9 mouse cellular contexts compared by ENCODE assay signal in the genomic region with DNA sequence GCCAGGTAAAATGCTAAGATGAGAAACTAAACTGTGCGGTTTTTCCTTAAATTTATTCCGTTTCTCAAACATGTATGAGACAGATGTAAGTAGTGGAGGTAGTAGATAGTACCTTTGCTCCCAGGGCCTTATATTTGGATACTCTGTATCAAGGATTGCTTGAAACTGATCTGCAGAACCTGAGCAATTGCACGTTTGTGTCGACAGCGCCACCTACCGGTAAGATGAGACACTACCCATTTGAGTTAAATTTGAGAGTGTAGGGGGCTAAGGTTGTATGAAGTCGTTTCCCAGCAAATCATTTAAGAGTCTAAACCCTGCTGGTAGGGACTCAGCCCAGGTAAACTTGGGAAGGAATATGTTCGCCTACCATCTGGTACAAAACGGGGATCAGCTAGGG. TPM values are rescaled to one million over a fixed set of nuclear protein-coding genes. Genes with fewer than 3 reads are reported as not detected.
DNase-seq lines count a peak whose midpoint lies in the region; ATAC-seq and TF ChIP-seq lines count a peak whose summit lies in the region.
"Had no signal": no experiment of that assay in that cellular context is flagged by ENCODE, and none has a peak within 500 bp of the region (broad histone marks: within the 10 kb centered on the region; RNA-seq: fewer than 3 reads in every experiment).

No protein-coding gene starts in this region.

- DNase-seq in gastrocnemius, adult 2 months, result peak; percentile 71
- no peak for DNase-seq in gastrocnemius, adult 8-10 months (ENCODE audit: low spot score in 2 of 2)
- DNase-seq in MEL (ENCODE audit: low read depth, low spot score), result peak; percentile 87
- peak; percentile 75 to 79 for DNase-seq in cerebellum, postnatal 36 days
- DNase-seq in heart, postnatal 0 days (ENCODE audit: low spot score), result no peak
- DNase-seq in layer of hippocampus, adult 18-20 months (ENCODE audit: low spot score in 2 of 2), result peak; percentile 50 to 80
- peak; percentile 78 for DNase-seq in lung, postnatal 0 days (ENCODE audit: low spot score)
- DNase-seq in splenic B cell, adult 2 months (ENCODE audit: low read depth, low spot score), result peak; percentile 83

- TF ChIP-seq RAD21 in MEL (IDR thresholded peaks at IDR 0.05; ENCODE audit: low read depth, low read length), result peak; percentile 90

- no peak for TF ChIP-seq EP300 in MEL (IDR thresholded peaks at IDR 0.05; ENCODE audit: low read depth in 1 of 2, low read length in 2 of 2)
- TF ChIP-seq EP300 in heart, postnatal 0 days (IDR thresholded peaks at IDR 0.05; ENCODE audit: low read depth), result no peak
- no peak for TF ChIP-seq EP300 in lung, postnatal 0 days (IDR thresholded peaks at IDR 0.05)

- no peak overlapping the region for H3K27ac ChIP-seq in gastrocnemius, adult 2 months
- no peak overlapping the region for H3K27ac ChIP-seq in MEL (ENCODE audit: control insufficient read depth, low read depth, low read length)
- H3K27ac ChIP-seq in heart, postnatal 0 days (ENCODE audit: low read depth), result no peak overlapping the region
- H3K27ac ChIP-seq in lung, postnatal 0 days (ENCODE audit: low read length), result no peak overlapping the region

- intact Hi-C loops in gastrocnemius, adult 2 months (cut with DNase I), result loop anchor here (1.0 to 2.0 kb wide), 2 partner anchors 51 to 177 kb away; no protein-coding TSS in a partner anchor

- no peak overlapping the region for H3K4me2 ChIP-seq in heart, postnatal 0 days (ENCODE audit: low read depth, low read length)
- no peak overlapping the region for H3K4me2 ChIP-seq in lung, postnatal 0 days (replicated peaks; ENCODE audit: low read depth, low read length)

- H3K27me3 ChIP-seq in MEL (ENCODE audit: control insufficient read depth in 1 of 2, insufficient read depth in 2 of 2, low read length in 2 of 2), result no peaks in the 10 kb centered on the region
- no peaks in the 10 kb centered on the region for H3K27me3 ChIP-seq in heart, postnatal 0 days (ENCODE audit: control insufficient read depth, insufficient read depth, low read length)
- H3K27me3 ChIP-seq in lung, postnatal 0 days (replicated peaks; ENCODE audit: insufficient read depth, low read length), result no peaks in the 10 kb centered on the region
- H3K27me3 ChIP-seq in splenic B cell, adult 2 months (ENCODE audit: control insufficient read depth, insufficient read depth, low read length, poor library complexity, severe bottlenecking), result no peaks in the 10 kb centered on the region; the same call in 1 of the 2 replicates

- H3K36me3 ChIP-seq in MEL (ENCODE audit: control insufficient read depth in 1 of 2, insufficient read depth in 2 of 2, low read length in 2 of 2), result no peaks in the 10 kb centered on the region
- H3K36me3 ChIP-seq in heart, postnatal 0 days (replicated peaks; ENCODE audit: control insufficient read depth, insufficient read depth, low read length), result no peaks in the 10 kb centered on the region
- no peaks in the 10 kb centered on the region for H3K36me3 ChIP-seq in lung, postnatal 0 days (ENCODE audit: insufficient read depth, low read length)
- H3K36me3 ChIP-seq in splenic B cell, adult 2 months (ENCODE audit: control insufficient read depth, insufficient read depth, low read length, poor library complexity, severe bottlenecking), result no peaks in the 10 kb centered on the region

- no peak; the same call in 1 of the 2 replicates for ATAC-seq in heart, postnatal 0 days (ENCODE audit: insufficient read depth, low read depth)
- ATAC-seq in lung, postnatal 0 days, result peak; percentile 44; the same call in 1 of the 2 replicates

- no peak for TF ChIP-seq POLR2A in MEL (IDR thresholded peaks at IDR 0.05; ENCODE audit: control insufficient read depth in 1 of 2, insufficient read depth in 1 of 2, low read depth in 1 of 2, low read length in 2 of 2, poor library complexity in 1 of 2)

- H3K9me3 ChIP-seq in MEL (replicated peaks; ENCODE audit: insufficient read depth, low read length), result no peaks in the 10 kb centered on the region
- no peaks in the 10 kb centered on the region for H3K9me3 ChIP-seq in heart, postnatal 0 days (replicated peaks; ENCODE audit: control insufficient read depth, low read length)
- H3K9me3 ChIP-seq in lung, postnatal 0 days (ENCODE audit: low read length), result no peaks in the 10 kb centered on the region

- WGBS in heart, postnatal 0 days, result 3% methylated on average over 9 of the region's 9 CpGs
- 4% methylated on average over 9 of the region's 9 CpGs for WGBS in lung, postnatal 0 days

- no peaks in the 10 kb centered on the region; a peak in 1 of 4 replicates for H3K4me1 ChIP-seq in MEL (ENCODE audit: control insufficient read depth in 1 of 2, insufficient read depth in 2 of 2, low read length in 2 of 2)
- no peaks in the 10 kb centered on the region for H3K4me1 ChIP-seq in heart, postnatal 0 days (ENCODE audit: control insufficient read depth, insufficient read depth)
- no peaks in the 10 kb centered on the region for H3K4me1 ChIP-seq in lung, postnatal 0 days (ENCODE audit: insufficient read depth, low read depth, low read length)

- no peaks in the 10 kb centered on the region for H3K79me2 ChIP-seq in MEL (ENCODE audit: control insufficient read depth, insufficient read depth, low read length, poor library complexity)

- H3K4me3 ChIP-seq in gastrocnemius, adult 2 months, result no peak overlapping the region
- peak overlapping the region; percentile 27 to 30; a peak in 3 of 4 replicates for H3K4me3 ChIP-seq in MEL (ENCODE audit: control insufficient read depth in 1 of 2, insufficient read depth in 1 of 2, low read depth in 2 of 2, low read length in 2 of 2)
- H3K4me3 ChIP-seq in heart, postnatal 0 days (ENCODE audit: low read depth, low read length), result no peak overlapping the region
- no peak overlapping the region for H3K4me3 ChIP-seq in lung, postnatal 0 days (ENCODE audit: low read depth, low read length)

- peak overlapping the region; percentile 43 for H3K9ac ChIP-seq in MEL (ENCODE audit: control insufficient read depth, low read depth, low read length, poor library complexity, severe bottlenecking)
- H3K9ac ChIP-seq in heart, postnatal 0 days (replicated peaks; ENCODE audit: low read depth, low read length), result no peak overlapping the region
- no peak overlapping the region for H3K9ac ChIP-seq in lung, postnatal 0 days (replicated peaks; ENCODE audit: low read depth)

- peak; percentile 92; the same call in 1 of the 2 replicates for TF ChIP-seq CTCF in gastrocnemius, adult 2 months (IDR thresholded peaks at IDR 0.05)
- peak; percentile 85 to 94 (median 87) for TF ChIP-seq CTCF in MEL (IDR thresholded peaks at IDR 0.05 in 2 of 3, conservative IDR thresholded peaks at IDR 0.05 in 1 of 3; ENCODE audit: control insufficient read depth in 1 of 3, insufficient read depth in 1 of 3, low read depth in 2 of 3, low read length in 3 of 3, poor library complexity in 1 of 3, severe bottlenecking in 1 of 3)
- peak; percentile 92 for TF ChIP-seq CTCF in heart, postnatal 0 days (IDR thresholded peaks at IDR 0.05; ENCODE audit: low read depth)
- TF ChIP-seq CTCF in lung, postnatal 0 days (IDR thresholded peaks at IDR 0.05), result peak; percentile 94

TF ChIP-seq in MEL, 35 proteins besides CTCF, POLR2A, EP300 and RAD21:
- TF ChIP-seq MAX (IDR thresholded peaks at IDR 0.05; ENCODE audit: low read length), result no peak
- TF ChIP-seq SMC3 (IDR thresholded peaks at IDR 0.05; ENCODE audit: low read depth, low read length), result peak; percentile 88
- peak; percentile 85 for TF ChIP-seq ZC3H11A (IDR thresholded peaks at IDR 0.05; ENCODE audit: low read depth, low read length)

RNA-seq across cellular contexts. Expression of gene Tnk2, which starts 45.8 kb away (rescaled TPM):
- 10 to 100 TPM; 48.4 to 54.4 TPM for total RNA-seq in gastrocnemius, adult 2 months (2021)
- 10 to 100 TPM; 43.7 to 58.1 (median 46.2) TPM for total RNA-seq in gastrocnemius, adult 8-10 months (2022)
- 30.3 and 34.8 TPM in 2 replicates for total RNA-seq in MEL (2012; rRNA removed)
- 10 to 100 TPM in 1 of 2 experiments, not detected in 1; 77.0 TPM for polyA plus RNA-seq in MEL (2012; ENCODE audit: insufficient read depth in 1 of 2, insufficient read length in 2 of 2, low read depth in 1 of 2, low replicate concordance in 2 of 2, missing spikeins in 1 of 2)
- 9.4 and 14.2 TPM in 2 replicates for total RNA-seq in heart, postnatal 0 days (2014; rRNA removed; ENCODE audit: low replicate concordance)
- 6.0 and 7.0 TPM in 2 replicates for polyA plus RNA-seq in heart, postnatal 0 days (2015; fragmentation: Nextera tagmentation; extraction: Ambion mirVana)
- total RNA-seq in layer of hippocampus, adult 18-20 months (2021), result 100 to 1,000 TPM; 227 to 233 TPM
- 19.8 and 22.4 TPM in 2 replicates for polyA plus RNA-seq in lung, postnatal 0 days (2015; fragmentation: Nextera tagmentation; extraction: Ambion mirVana)

RNA-seq across cellular contexts. Expression of gene Muc4, which starts 46.2 kb away (rescaled TPM):
- total RNA-seq in gastrocnemius, adult 2 months (2021), result under 1 TPM in 1 of 2 experiments, not detected in 1; 0.22 TPM
- under 1 TPM in 2 of 4 experiments, not detected in 2; 0.05 to 0.38 TPM for total RNA-seq in gastrocnemius, adult 8-10 months (2022)
- total RNA-seq in MEL (2012; rRNA removed), result not detected in 2 replicates
- not detected for polyA plus RNA-seq in MEL (2012; ENCODE audit: insufficient read depth in 1 of 2, insufficient read length in 2 of 2, low read depth in 1 of 2, low replicate concordance in 2 of 2, missing spikeins in 1 of 2)
- 0.23 and 0.27 TPM in 2 replicates for total RNA-seq in heart, postnatal 0 days (2014; rRNA removed; ENCODE audit: low replicate concordance)
- polyA plus RNA-seq in heart, postnatal 0 days (2015; fragmentation: Nextera tagmentation; extraction: Ambion mirVana), result 0.16 TPM in 1 of 2 replicates, not detected in the other
- not detected for total RNA-seq in layer of hippocampus, adult 18-20 months (2021)
- 4.1 and 5.4 TPM in 2 replicates for polyA plus RNA-seq in lung, postnatal 0 days (2015; fragmentation: Nextera tagmentation; extraction: Ambion mirVana)
- total RNA-seq: layer of hippocampus, postnatal 36 days had no signal

Comparison
In these comparisons a context has a peak if more than half of its experiments do, and no peak if none do; other contexts are left out.
1. DNase-seq: peak in gastrocnemius, adult 2 months (single experiment), MEL (single experiment), cerebellum, postnatal 36 days (2 of 2), layer of hippocampus, adult 18-20 months (2 of 2), lung, postnatal 0 days (single experiment) and splenic B cell, adult 2 months (single experiment); none in gastrocnemius, adult 8-10 months (0 of 2) and heart, postnatal 0 days (single experiment).
2. H3K4me3 ChIP-seq: peak in MEL (2 of 2); none in gastrocnemius, adult 2 months (single experiment), heart, postnatal 0 days (single experiment) and lung, postnatal 0 days (single experiment).
3. Peak in every context shown above with its lines, with median percentiles within 50 percentile points of each other: CTCF ChIP-seq.